Mouse (Mus musculus): ENCODE measurements around the gene Cul4a. TPM values are rescaled to one million over a fixed set of nuclear protein-coding genes. Genes with fewer than 3 reads are reported as not detected.

Gene Cul4a
- total and polyA plus RNA-seq, 2 experiments from 2014 or later: 57.9 to 127 TPM

DNA sequence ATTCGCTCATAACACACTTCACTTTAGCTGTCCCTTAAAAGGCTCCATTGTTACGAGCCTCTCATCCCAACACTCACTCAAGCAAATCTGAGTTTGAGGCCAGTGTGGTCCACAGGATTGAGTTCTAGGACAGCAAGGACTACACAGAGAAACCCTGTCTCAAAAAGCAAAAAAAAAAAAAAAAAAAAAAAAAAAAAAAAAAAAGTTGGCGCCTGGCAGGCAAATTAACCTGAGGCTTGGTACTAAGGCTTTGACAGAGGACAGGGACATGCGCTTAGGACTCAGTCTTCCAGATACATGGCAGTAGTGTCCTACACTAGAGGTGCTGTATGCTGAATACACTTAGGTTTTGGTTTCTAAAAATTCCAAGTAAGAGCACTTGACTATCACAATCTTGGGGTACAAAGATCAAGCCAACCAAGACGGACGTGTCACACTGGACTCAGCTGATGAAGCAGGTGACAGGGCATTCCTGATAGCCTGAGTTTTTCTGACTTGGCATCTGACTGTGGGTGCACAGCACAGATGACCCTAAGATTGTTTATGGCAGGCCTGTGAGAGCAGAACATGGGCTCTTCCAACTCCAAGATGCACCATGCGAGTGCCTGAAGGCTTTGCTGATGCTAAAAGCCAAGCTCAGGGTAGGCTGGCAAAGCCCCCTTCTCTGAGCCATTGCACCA is 71.9 kb downstream of the Cul4a start:
- Histone ChIP-seq H3K27ac (no peak overlapping the region), H3K9me3 (ENCODE audit: low read length) (no peaks in the 10 kb centered on the region), H3K9ac (replicated peaks; ENCODE audit: low read length) (no peak overlapping the region), H3K27me3 (ENCODE audit: insufficient read depth, low read length) (no peaks in the 10 kb centered on the region), H3K4me1 (ENCODE audit: insufficient read depth, low read length) (no peaks in the 10 kb centered on the region), H3K4me2 (ENCODE audit: low read depth, low read length) (no peak overlapping the region), H3K4me3 (ENCODE audit: low read length) (no peak overlapping the region), H3K36me3 (ENCODE audit: insufficient read depth, low read length) (peaks cover 52% of the 10 kb centered on the region)
- DNase-seq (ENCODE audit: low spot score): no peak
- no peak for ATAC-seq
- WGBS: 92% methylated on average over 7 of the region's 7 CpGs
- no peak for TF ChIP-seq CTCF (IDR thresholded peaks at IDR 0.05; ENCODE audit: low read depth)

DNA sequence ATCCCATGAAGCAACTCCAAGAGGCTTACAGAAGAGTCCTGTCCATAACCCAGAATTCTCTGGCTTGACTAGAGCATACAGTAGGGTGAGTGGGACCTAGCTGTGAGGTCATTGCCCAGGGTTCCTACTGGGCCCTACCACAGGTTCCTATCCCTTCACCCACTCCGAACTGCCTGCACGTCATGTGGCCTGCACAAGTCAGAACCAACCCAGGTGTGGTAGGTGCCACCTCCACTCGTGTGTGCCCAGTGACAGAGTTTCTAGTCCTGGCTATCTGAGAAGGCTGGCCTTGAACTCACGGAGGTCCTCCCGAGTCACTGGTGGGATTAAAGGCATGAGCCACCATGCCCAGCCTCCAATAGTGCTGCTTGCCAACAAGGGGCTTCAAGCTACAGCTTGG is 72.7 kb downstream of the Cul4a start:
- Histone ChIP-seq H3K4me1 (ENCODE audit: insufficient read depth, low read length) (no peaks in the 10 kb centered on the region), H3K9ac (replicated peaks; ENCODE audit: low read length) (no peak overlapping the region), H3K27ac (no peak overlapping the region), H3K36me3 (ENCODE audit: insufficient read depth, low read length) (peaks cover 44% of the 10 kb centered on the region), H3K27me3 (ENCODE audit: insufficient read depth, low read length) (no peaks in the 10 kb centered on the region), H3K4me2 (ENCODE audit: low read depth, low read length) (no peak overlapping the region), H3K9me3 (ENCODE audit: low read length) (no peaks in the 10 kb centered on the region), H3K4me3 (ENCODE audit: low read length) (no peak overlapping the region)
- TF ChIP-seq CTCF (IDR thresholded peaks at IDR 0.05; ENCODE audit: low read depth): no peak
- 92% methylated on average over 5 of the region's 5 CpGs for WGBS
- ATAC-seq: no peak
- no peak for DNase-seq (ENCODE audit: low spot score)

DNA sequence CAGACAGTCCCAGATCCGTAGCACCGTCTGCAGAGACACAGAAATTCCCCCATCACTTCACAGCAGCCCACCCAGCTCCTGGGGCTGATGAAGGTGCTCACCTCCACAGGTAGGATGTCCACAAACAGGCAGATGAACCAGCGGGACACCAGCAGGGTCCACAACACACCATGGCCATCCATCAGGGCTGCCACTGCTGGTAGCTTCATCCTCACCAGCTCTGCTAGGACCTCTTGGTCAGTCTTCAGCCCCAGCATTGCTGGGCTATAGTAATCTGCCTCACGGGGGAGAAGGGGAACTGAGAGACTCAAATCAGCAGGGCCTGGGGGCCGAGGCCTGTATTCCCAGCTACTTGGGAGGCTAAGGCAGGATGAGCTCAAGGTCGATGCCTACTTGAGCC is 74.1 kb downstream of the Cul4a start:
- H3K9ac ChIP-seq (replicated peaks; ENCODE audit: low read length): no peak overlapping the region
- no peak for ATAC-seq
- H3K27ac ChIP-seq: no peak overlapping the region
- no peak for DNase-seq (ENCODE audit: low spot score)
- WGBS: 75% methylated on average over 6 of the region's 6 CpGs
- H3K4me3 ChIP-seq (ENCODE audit: low read length): no peak overlapping the region
- TF ChIP-seq CTCF (IDR thresholded peaks at IDR 0.05; ENCODE audit: low read depth): no peak
- H3K4me1 ChIP-seq (ENCODE audit: insufficient read depth, low read length): no peaks in the 10 kb centered on the region
- H3K9me3 ChIP-seq (ENCODE audit: low read length): no peaks in the 10 kb centered on the region
- peaks cover 30% of the 10 kb centered on the region for H3K36me3 ChIP-seq (ENCODE audit: insufficient read depth, low read length)
- no peaks in the 10 kb centered on the region for H3K27me3 ChIP-seq (ENCODE audit: insufficient read depth, low read length)
- no peak overlapping the region for H3K4me2 ChIP-seq (ENCODE audit: low read depth, low read length)

DNA sequence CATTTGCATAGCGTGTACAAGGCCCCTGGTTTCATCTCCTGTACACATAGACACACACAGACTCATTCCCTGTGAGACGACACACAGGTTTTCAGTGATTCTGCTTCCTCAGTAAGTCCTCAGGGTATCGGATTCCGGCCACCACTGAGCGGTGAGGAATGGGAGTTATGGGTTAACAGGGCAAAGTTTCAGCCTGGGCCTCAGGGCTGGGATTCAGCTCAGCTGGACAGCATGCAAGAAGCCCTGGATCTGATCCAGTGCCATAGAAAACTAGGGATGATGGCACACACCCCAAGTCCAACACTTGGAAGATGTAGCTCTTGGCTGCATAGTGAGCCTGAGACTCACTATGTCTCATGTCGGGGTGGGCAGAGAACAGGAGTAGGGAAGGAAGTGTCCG is 74.5 kb downstream of the Cul4a start:
- no peak for TF ChIP-seq CTCF (IDR thresholded peaks at IDR 0.05; ENCODE audit: low read depth)
- Histone ChIP-seq H3K27ac (no peak overlapping the region), H3K36me3 (ENCODE audit: insufficient read depth, low read length) (peaks cover 28% of the 10 kb centered on the region), H3K4me3 (ENCODE audit: low read length) (no peak overlapping the region), H3K4me2 (ENCODE audit: low read depth, low read length) (no peak overlapping the region), H3K9ac (replicated peaks; ENCODE audit: low read length) (no peak overlapping the region), H3K4me1 (ENCODE audit: insufficient read depth, low read length) (no peaks in the 10 kb centered on the region), H3K27me3 (ENCODE audit: insufficient read depth, low read length) (no peaks in the 10 kb centered on the region), H3K9me3 (ENCODE audit: low read length) (no peaks in the 10 kb centered on the region)
- 64% methylated on average over 7 of the region's 7 CpGs for WGBS
- peak; percentile 44; the same call in 1 of the 2 replicates for ATAC-seq
- DNase-seq (ENCODE audit: low spot score): peak; percentile 44

DNA sequence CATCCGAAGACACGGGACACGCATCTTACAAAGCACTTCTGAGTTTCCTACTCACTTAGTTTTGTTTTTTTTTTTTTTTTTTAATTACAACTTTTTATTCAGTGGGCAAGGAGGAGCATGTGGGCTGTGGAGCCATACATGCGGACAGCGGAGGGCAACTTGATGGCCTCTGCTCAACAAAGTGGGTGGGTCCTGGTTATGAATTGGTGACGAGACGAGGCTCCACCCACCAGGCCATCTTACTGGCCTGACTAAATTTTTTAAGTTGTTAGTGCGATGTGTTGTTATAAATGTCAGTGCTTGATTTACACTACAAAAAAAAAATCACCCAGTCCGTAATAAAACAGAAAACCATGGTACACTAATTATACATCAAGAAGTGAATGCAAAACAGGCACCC is 75.0 kb downstream of the Cul4a start:
- no peaks in the 10 kb centered on the region for H3K4me1 ChIP-seq (ENCODE audit: insufficient read depth, low read length)
- H3K27me3 ChIP-seq (ENCODE audit: insufficient read depth, low read length): no peaks in the 10 kb centered on the region
- ATAC-seq: no peak
- no peak for DNase-seq (ENCODE audit: low spot score)
- H3K9ac ChIP-seq (replicated peaks; ENCODE audit: low read length): no peak overlapping the region
- no peak overlapping the region for H3K4me3 ChIP-seq (ENCODE audit: low read length)
- no peak overlapping the region for H3K27ac ChIP-seq
- no peak overlapping the region for H3K4me2 ChIP-seq (ENCODE audit: low read depth, low read length)
- no peak for TF ChIP-seq CTCF (IDR thresholded peaks at IDR 0.05; ENCODE audit: low read depth)
- H3K36me3 ChIP-seq (ENCODE audit: insufficient read depth, low read length): peaks cover 23% of the 10 kb centered on the region
- no peaks in the 10 kb centered on the region for H3K9me3 ChIP-seq (ENCODE audit: low read length)
- 76% methylated on average over 9 of the region's 9 CpGs for WGBS

DNA sequence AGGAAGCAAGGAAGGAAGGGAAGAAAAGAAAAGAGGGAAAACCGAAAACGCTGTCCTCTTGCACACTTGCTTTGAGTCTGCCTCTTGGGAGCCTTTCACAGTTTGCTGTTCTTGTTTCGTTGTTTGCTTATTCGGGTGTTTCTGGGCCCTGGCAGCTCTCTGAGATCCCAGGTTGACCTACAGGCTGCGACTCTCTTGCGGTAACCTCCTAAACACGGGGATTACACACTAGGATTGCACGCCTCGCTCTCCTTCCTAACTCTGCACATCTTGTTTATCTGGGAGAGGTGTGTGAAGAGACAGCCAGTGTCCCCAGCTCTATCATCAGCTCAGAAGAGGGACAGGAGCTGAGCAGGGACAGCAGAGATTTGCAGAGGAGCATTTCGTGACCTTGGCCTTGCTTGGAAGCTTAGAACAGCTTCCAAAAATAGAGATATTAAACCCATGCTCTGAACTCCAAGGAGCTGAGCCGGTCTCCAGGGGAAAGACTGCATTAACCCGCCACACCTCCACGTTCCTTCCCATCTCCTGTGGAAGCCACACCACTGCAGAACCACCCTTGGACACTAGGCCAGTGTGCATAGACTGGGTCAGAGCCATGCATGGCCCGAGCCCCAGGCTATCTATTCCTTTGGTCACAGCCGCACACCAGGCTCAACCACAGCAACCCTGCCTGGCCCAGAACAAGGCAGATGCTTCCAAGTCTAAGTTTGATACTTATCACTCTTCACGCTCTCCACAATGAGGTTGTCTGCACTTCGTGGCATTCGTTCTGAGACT is 75.7 kb downstream of the Cul4a start:
- no peak overlapping the region for H3K4me2 ChIP-seq (ENCODE audit: low read depth, low read length)
- TF ChIP-seq CTCF (IDR thresholded peaks at IDR 0.05; ENCODE audit: low read depth): no peak
- ATAC-seq: no peak

DNA sequence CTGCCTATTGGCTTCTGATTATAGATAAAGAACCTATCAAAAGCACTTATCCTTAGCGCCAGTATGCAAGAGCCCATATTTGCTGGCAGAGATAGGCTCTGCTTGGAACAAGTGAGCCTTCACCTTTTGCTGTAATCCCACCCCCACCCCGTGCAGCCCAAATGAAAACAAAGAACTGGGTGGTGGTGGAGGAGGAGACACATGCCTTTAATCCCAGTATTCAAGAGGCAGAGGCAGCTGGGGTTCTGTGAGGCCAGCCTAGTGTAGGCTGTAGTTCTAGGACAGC is 76.2 kb downstream of the Cul4a start:
- H3K9me3 ChIP-seq (ENCODE audit: low read length): no peaks in the 10 kb centered on the region
- H3K27ac ChIP-seq: no peak overlapping the region
- ATAC-seq (no peak), DNase-seq (ENCODE audit: low spot score) (no peak)
- no peaks in the 10 kb centered on the region for H3K4me1 ChIP-seq (ENCODE audit: insufficient read depth, low read length)
- peaks cover 11% of the 10 kb centered on the region for H3K36me3 ChIP-seq (ENCODE audit: insufficient read depth, low read length)
- H3K27me3 ChIP-seq (ENCODE audit: insufficient read depth, low read length): no peaks in the 10 kb centered on the region
- 69% methylated on average over 2 of the region's 2 CpGs for WGBS
- no peak overlapping the region for H3K4me3 ChIP-seq (ENCODE audit: low read length)
- TF ChIP-seq CTCF (IDR thresholded peaks at IDR 0.05; ENCODE audit: low read depth): no peak
- no peak overlapping the region for H3K9ac ChIP-seq (replicated peaks; ENCODE audit: low read length)
- no peak overlapping the region for H3K4me2 ChIP-seq (ENCODE audit: low read depth, low read length)

More for the DNA sequence above, 75.7 kb downstream of the Cul4a start:
- H3K36me3 ChIP-seq (ENCODE audit: insufficient read depth, low read length): peaks cover 16% of the 10 kb centered on the region
- no peak overlapping the region for H3K4me3 ChIP-seq (ENCODE audit: low read length)
- DNase-seq (ENCODE audit: low spot score): no peak
- H3K4me1 ChIP-seq (ENCODE audit: insufficient read depth, low read length): no peaks in the 10 kb centered on the region
- whole genome bisulfite sequencing: 84% methylated on average over 18 of the region's 18 CpGs
- H3K9me3 ChIP-seq (ENCODE audit: low read length): no peaks in the 10 kb centered on the region
- H3K27me3 ChIP-seq (ENCODE audit: insufficient read depth, low read length): no peaks in the 10 kb centered on the region
- H3K27ac ChIP-seq: no peak overlapping the region; the same call in 1 of the 2 replicates
- no peak overlapping the region for H3K9ac ChIP-seq (replicated peaks; ENCODE audit: low read length)

All from hindbrain, postnatal 0 days (tissue).